ENCODE assay signal across 11 mouse cellular contexts in genomic region chr6:83702146-83702999, GRCm38 (mm10). TPM values are rescaled to one million over a fixed set of nuclear protein-coding genes. Genes with fewer than 3 reads are reported as not detected.
DNase-seq lines count a peak whose midpoint lies in the region; ATAC-seq lines count a peak whose summit lies in the region.
"Had no signal": no experiment of that assay in that cellular context is flagged by ENCODE, and none has a peak within 500 bp of the region (broad histone marks: within the 10 kb centered on the region; RNA-seq: fewer than 3 reads in every experiment).

No protein-coding gene starts in this region.

- no peak overlapping the region for H3K27ac ChIP-seq in heart, embryonic 15.5 days
- no peak overlapping the region for H3K27ac ChIP-seq in midbrain, embryonic 12.5 days (replicated peaks)
- no peak overlapping the region for H3K27ac ChIP-seq in midbrain, embryonic 16.5 days (ENCODE audit: low read length)
- no peak overlapping the region for H3K27ac ChIP-seq in forebrain, embryonic 14.5 days (ENCODE audit: low read depth, low read length)

- peak overlapping the region; percentile 5; the same call in 1 of the 2 replicates for H3K4me3 ChIP-seq in heart, embryonic 15.5 days
- peak overlapping the region; percentile 13; the same call in 1 of the 2 replicates for H3K4me3 ChIP-seq in midbrain, embryonic 12.5 days
- no peak overlapping the region for H3K4me3 ChIP-seq in midbrain, embryonic 16.5 days (ENCODE audit: low read depth, low read length)
- H3K4me3 ChIP-seq in forebrain, embryonic 14.5 days (ENCODE audit: low read depth, low read length), result no peak overlapping the region

- no peaks in the 10 kb centered on the region for H3K9me3 ChIP-seq in heart, embryonic 15.5 days (replicated peaks)
- H3K9me3 ChIP-seq in midbrain, embryonic 12.5 days, result no peaks in the 10 kb centered on the region
- no peaks in the 10 kb centered on the region for H3K9me3 ChIP-seq in midbrain, embryonic 16.5 days (replicated peaks; ENCODE audit: control insufficient read depth, low read length, poor library complexity, severe bottlenecking)
- H3K9me3 ChIP-seq in forebrain, embryonic 14.5 days (replicated peaks; ENCODE audit: control insufficient read depth, low read length), result no peaks in the 10 kb centered on the region

- no peaks in the 10 kb centered on the region for H3K36me3 ChIP-seq in heart, embryonic 15.5 days
- H3K36me3 ChIP-seq in midbrain, embryonic 12.5 days, result no peaks in the 10 kb centered on the region
- no peaks in the 10 kb centered on the region for H3K36me3 ChIP-seq in midbrain, embryonic 16.5 days (ENCODE audit: control insufficient read depth, insufficient read depth, low read length)
- H3K36me3 ChIP-seq in forebrain, embryonic 14.5 days (ENCODE audit: control insufficient read depth, insufficient read depth, low read length), result no peaks in the 10 kb centered on the region

- WGBS in heart, embryonic 15.5 days, result 2% methylated on average over 53 of the region's 53 CpGs
- WGBS in midbrain, embryonic 12.5 days, result under 1% methylated on average over 53 of the region's 53 CpGs
- WGBS in midbrain, embryonic 16.5 days, result 1% methylated on average over 53 of the region's 53 CpGs
- WGBS in forebrain, embryonic 14.5 days, result under 1% methylated on average over 53 of the region's 53 CpGs

- no peak for DNase-seq in heart, postnatal 14 days
- no peak for DNase-seq in forebrain, embryonic 14.5 days (ENCODE audit: low spot score)
- DNase-seq in yolk sac, embryonic 10.5 days (ENCODE audit: low spot score), result peak; percentile 22
- no peak for DNase-seq in thymus, postnatal 0 days (ENCODE audit: low spot score)
- no peak for DNase-seq in cerebellum, adult 8-10 months
- DNase-seq: kidney, adult 18-20 months; liver had no signal

- peaks cover 95% of the 10 kb centered on the region for H3K27me3 ChIP-seq in heart, embryonic 15.5 days
- H3K27me3 ChIP-seq in midbrain, embryonic 12.5 days, result peaks cover 98% of the 10 kb centered on the region
- peaks cover 68% of the 10 kb centered on the region for H3K27me3 ChIP-seq in midbrain, embryonic 16.5 days (ENCODE audit: control insufficient read depth, insufficient read depth, low read depth, low read length)
- H3K27me3 ChIP-seq in forebrain, embryonic 14.5 days (replicated peaks; ENCODE audit: control insufficient read depth, insufficient read depth, low read length), result peaks cover 88% of the 10 kb centered on the region

- H3K9ac ChIP-seq in heart, embryonic 15.5 days, result no peak overlapping the region
- H3K9ac ChIP-seq in midbrain, embryonic 12.5 days (replicated peaks), result no peak overlapping the region
- H3K9ac ChIP-seq in midbrain, embryonic 16.5 days (ENCODE audit: low read depth, low read length), result no peak overlapping the region
- H3K9ac ChIP-seq in forebrain, embryonic 14.5 days (ENCODE audit: low read length), result no peak overlapping the region

- intact Hi-C loops in heart, postnatal 14 days (cut with DNase I), result no loop called here

- no peak for ATAC-seq in heart, embryonic 15.5 days (replicated peaks; ENCODE audit: insufficient number of reproducible peaks, insufficient read depth, low FRiP score, low read depth)
- ATAC-seq in midbrain, embryonic 12.5 days (ENCODE audit: low FRiP score, low read depth), result no peak
- ATAC-seq in midbrain, embryonic 16.5 days, result no peak
- ATAC-seq in forebrain, embryonic 14.5 days, result no peak

- peak overlapping the region; percentile 18; the same call in 1 of the 2 replicates for H3K4me2 ChIP-seq in heart, embryonic 15.5 days
- 0 out of 2 replicates have a peak overlapping the region, but pooled peaks have one; percentile 11 for H3K4me2 ChIP-seq in midbrain, embryonic 12.5 days (replicated peaks)
- H3K4me2 ChIP-seq in midbrain, embryonic 16.5 days (ENCODE audit: low read length), result no peak overlapping the region
- 0 out of 2 replicates have a peak overlapping the region, but pooled peaks have one; percentile 9 for H3K4me2 ChIP-seq in forebrain, embryonic 14.5 days (ENCODE audit: low read length)

- H3K4me1 ChIP-seq in heart, embryonic 15.5 days (replicated peaks), result peaks cover 7% of the 10 kb centered on the region
- H3K4me1 ChIP-seq in midbrain, embryonic 12.5 days, result no peaks in the 10 kb centered on the region
- no peaks in the 10 kb centered on the region for H3K4me1 ChIP-seq in midbrain, embryonic 16.5 days (ENCODE audit: control insufficient read depth, insufficient read depth, low read length)
- H3K4me1 ChIP-seq in forebrain, embryonic 14.5 days (ENCODE audit: control insufficient read depth, insufficient read depth, low read length), result no peaks in the 10 kb centered on the region

RNA-seq across cellular contexts. Expression of gene Vax2, which starts 8.7 kb away (rescaled TPM):
- not detected in 2 replicates for polyA plus RNA-seq in heart, embryonic 15.5 days (2015; fragmentation: Nextera tagmentation; extraction: Ambion mirVana)
- not detected for total RNA-seq in heart, postnatal 14 days (2021)
- 0.42 and 0.68 TPM in 2 replicates for polyA plus RNA-seq in midbrain, embryonic 12.5 days (2016; fragmentation: Nextera tagmentation; extraction: Ambion mirVana)
- polyA plus RNA-seq in midbrain, embryonic 16.5 days (2015; fragmentation: Nextera tagmentation; extraction: Ambion mirVana), result 0.16 TPM in 1 of 2 replicates, not detected in the other
- not detected in 2 replicates for polyA plus RNA-seq in forebrain, embryonic 14.5 days (2014; fragmentation: Nextera tagmentation; extraction: Ambion mirVana)
- polyA plus RNA-seq in thymus, postnatal 0 days (2015; fragmentation: Nextera tagmentation; extraction: Ambion mirVana), result not detected in 2 replicates
- total RNA-seq: monocyte, adult 5-6 weeks had no signal

RNA-seq across cellular contexts. Expression of gene Cd207, which starts 24.7 kb away (rescaled TPM):
- 0.20 and 0.26 TPM in 2 replicates for polyA plus RNA-seq in heart, embryonic 15.5 days (2015; fragmentation: Nextera tagmentation; extraction: Ambion mirVana)
- under 1 TPM; 0.37 to 0.76 TPM for total RNA-seq in heart, postnatal 14 days (2021)
- not detected in 2 replicates for polyA plus RNA-seq in midbrain, embryonic 12.5 days (2016; fragmentation: Nextera tagmentation; extraction: Ambion mirVana)
- polyA plus RNA-seq in midbrain, embryonic 16.5 days (2015; fragmentation: Nextera tagmentation; extraction: Ambion mirVana), result not detected in 2 replicates
- not detected in 2 replicates for polyA plus RNA-seq in forebrain, embryonic 14.5 days (2014; fragmentation: Nextera tagmentation; extraction: Ambion mirVana)
- 1.1 and 1.2 TPM in 2 replicates for polyA plus RNA-seq in thymus, postnatal 0 days (2015; fragmentation: Nextera tagmentation; extraction: Ambion mirVana)
- total RNA-seq: monocyte, adult 5-6 weeks had no signal

RNA-seq across cellular contexts. Expression of gene Atp6v1b1, which starts 40.4 kb away (rescaled TPM):
- 0.16 TPM in 1 of 2 replicates, not detected in the other for polyA plus RNA-seq in heart, embryonic 15.5 days (2015; fragmentation: Nextera tagmentation; extraction: Ambion mirVana)
- under 1 TPM in 1 of 2 experiments, not detected in 1; 0.60 TPM for total RNA-seq in heart, postnatal 14 days (2021)
- not detected in 2 replicates for polyA plus RNA-seq in midbrain, embryonic 12.5 days (2016; fragmentation: Nextera tagmentation; extraction: Ambion mirVana)
- polyA plus RNA-seq in midbrain, embryonic 16.5 days (2015; fragmentation: Nextera tagmentation; extraction: Ambion mirVana), result not detected in 2 replicates
- not detected in 2 replicates for polyA plus RNA-seq in forebrain, embryonic 14.5 days (2014; fragmentation: Nextera tagmentation; extraction: Ambion mirVana)
- 0.08 and 0.22 TPM in 2 replicates for polyA plus RNA-seq in thymus, postnatal 0 days (2015; fragmentation: Nextera tagmentation; extraction: Ambion mirVana)
- total RNA-seq: monocyte, adult 5-6 weeks had no signal

RNA-seq across cellular contexts. Expression of gene Clec4f, which starts 46.4 kb away (rescaled TPM):
- 0.19 and 0.50 TPM in 2 replicates for polyA plus RNA-seq in heart, embryonic 15.5 days (2015; fragmentation: Nextera tagmentation; extraction: Ambion mirVana)
- not detected for total RNA-seq in heart, postnatal 14 days (2021)
- not detected in 2 replicates for polyA plus RNA-seq in midbrain, embryonic 12.5 days (2016; fragmentation: Nextera tagmentation; extraction: Ambion mirVana)
- polyA plus RNA-seq in midbrain, embryonic 16.5 days (2015; fragmentation: Nextera tagmentation; extraction: Ambion mirVana), result not detected in 2 replicates
- not detected in 2 replicates for polyA plus RNA-seq in forebrain, embryonic 14.5 days (2014; fragmentation: Nextera tagmentation; extraction: Ambion mirVana)
- 0.53 and 0.88 TPM in 2 replicates for polyA plus RNA-seq in thymus, postnatal 0 days (2015; fragmentation: Nextera tagmentation; extraction: Ambion mirVana)
- total RNA-seq: monocyte, adult 5-6 weeks had no signal

Comparison
In these comparisons a context has a peak if more than half of its experiments do, and no peak if none do; other contexts are left out.
1. H3K4me3 ChIP-seq: peak in heart, embryonic 15.5 days (single experiment) and midbrain, embryonic 12.5 days (single experiment); none in midbrain, embryonic 16.5 days (single experiment) and forebrain, embryonic 14.5 days (single experiment).